Mouse (Mus musculus): ENCODE data around the gene Olfr1360. TPM values are rescaled to one million over a fixed set of nuclear protein-coding genes. Genes with fewer than 3 reads are reported as not detected.
A peak's percentile ranks its signal among the peaks of the same experiment; 100 is the strongest.
"Not testable (repeated sequence)": the region's sequence is repeated elsewhere in the genome, so short reads cannot be mapped to it uniquely, and the experiment has no call there.

Gene Olfr1360
- not detected in 2 replicates for polyA plus RNA-seq (2016; fragmentation: Nextera tagmentation; extraction: Ambion mirVana)

GRCm38 (mm10) chr13:21677305-21677704 is at the start of gene Olfr1360:
Olfr1360 (minus strand) TSS chr13:21677405.
- Histone ChIP-seq H3K27ac (no peak within 1 kb of the TSS), H3K4me3 (no peak within 1 kb of the TSS), H3K36me3 (no peaks in the 10 kb centered on the region), H3K9ac (no peak within 1 kb of the TSS), H3K4me1 (no peaks in the 10 kb centered on the region), H3K9me3 (replicated peaks) (no peaks in the 10 kb centered on the region), H3K27me3 (no peaks in the 10 kb centered on the region), H3K4me2 (replicated peaks) (no peak within 1 kb of the TSS)
- ATAC-seq (ENCODE audit: low FRiP score): no peak
- 85% methylated on average over 2 of the region's 2 CpGs for WGBS

- H3K9me3 ChIP-seq (replicated peaks): no peaks in the 10 kb centered on the region
- peaks cover 20% of the 10 kb centered on the region for H3K4me1 ChIP-seq
- peak overlapping the region; percentile 59 for H3K4me2 ChIP-seq (replicated peaks)
- ATAC-seq (ENCODE audit: low FRiP score): no peak
- no peaks in the 10 kb centered on the region for H3K27me3 ChIP-seq
- 32% methylated on average over 5 of the region's 5 CpGs for WGBS
- 0 out of 2 replicates have a peak overlapping the region, but pooled peaks have one; percentile 34 for H3K4me3 ChIP-seq
- H3K9ac ChIP-seq: no peak overlapping the region
- no peaks in the 10 kb centered on the region for H3K36me3 ChIP-seq
- H3K27ac ChIP-seq: no peak overlapping the region
These were observed 46.0 kb upstream of the Olfr1360 start for GRCm38 (mm10) chr13:21722993-21723836.

GRCm38 (mm10) chr13:21722373-21722925 is 45.2 kb upstream of the Olfr1360 start:
- Histone ChIP-seq H3K27me3 (no peaks in the 10 kb centered on the region), H3K9ac (peak overlapping the region; percentile 61), H3K27ac (peak overlapping the region; percentile 88), H3K4me2 (replicated peaks) (peak overlapping the region; percentile 59), H3K4me1 (peaks cover 19% of the 10 kb centered on the region), H3K9me3 (replicated peaks) (no peaks in the 10 kb centered on the region), H3K36me3 (no peaks in the 10 kb centered on the region), H3K4me3 (peak overlapping the region; percentile 34)
- WGBS: 2% methylated on average over 11 of the region's 11 CpGs
- ATAC-seq (ENCODE audit: low FRiP score): peak; percentile 46

- Histone ChIP-seq H3K4me3 (peak within 1 kb of the TSS; percentile 34), H3K4me2 (replicated peaks) (peak within 1 kb of the TSS; percentile 59), H3K27ac (peak within 1 kb of the TSS; percentile 88), H3K4me1 (peaks cover 21% of the 10 kb centered on the region), H3K9ac (peak within 1 kb of the TSS; percentile 61)
- H3K9me3 ChIP-seq (replicated peaks); H3K36me3 ChIP-seq; H3K27me3 ChIP-seq: not testable (repeated sequence)
- ATAC-seq (ENCODE audit: low FRiP score): peak; percentile 97
- WGBS: under 1% methylated on average over 37 of the region's 37 CpGs
These were observed 44.7 kb upstream of the Olfr1360 start, which contains the start of gene Hist1h2bm for GRCm38 (mm10) chr13:21721757-21722372. Hist1h2bm (plus strand) TSS chr13:21722044.

- Histone ChIP-seq H3K27ac (peak overlapping the region; percentile 88), H3K4me1 (peaks cover 23% of the 10 kb centered on the region), H3K4me3 (peak overlapping the region; percentile 34), H3K9ac (peak overlapping the region; percentile 56; the same call in 1 of the 2 replicates), H3K4me2 (replicated peaks) (peak overlapping the region; percentile 59)
- H3K27me3 ChIP-seq; H3K36me3 ChIP-seq; H3K9me3 ChIP-seq (replicated peaks): not testable (repeated sequence)
- WGBS: 1% methylated on average over 23 of the region's 44 CpGs
- ATAC-seq (ENCODE audit: low FRiP score): peak; percentile 1
These were observed 44.0 kb upstream of the Olfr1360 start for GRCm38 (mm10) chr13:21721107-21721756.

- no peaks in the 10 kb centered on the region for H3K9me3 ChIP-seq (replicated peaks)
- H3K4me3 ChIP-seq: peak overlapping the region; percentile 45
- peak overlapping the region; percentile 68 for H3K4me2 ChIP-seq (replicated peaks)
- no peak for ATAC-seq (ENCODE audit: low FRiP score)
- H3K4me1 ChIP-seq: peaks cover 31% of the 10 kb centered on the region
- peak overlapping the region; percentile 84 for H3K27ac ChIP-seq
- H3K9ac ChIP-seq: peak overlapping the region; percentile 66
- no peaks in the 10 kb centered on the region for H3K36me3 ChIP-seq
- H3K27me3 ChIP-seq: no peaks in the 10 kb centered on the region
- 60% methylated on average over 4 of the region's 4 CpGs for WGBS
These were observed 41.3 kb upstream of the Olfr1360 start for GRCm38 (mm10) chr13:21718381-21719080.

- not testable (repeated sequence) for H3K9me3 ChIP-seq (replicated peaks); H3K36me3 ChIP-seq; H3K27me3 ChIP-seq
- 1% methylated on average over 26 of the region's 56 CpGs for WGBS
- H3K4me1 ChIP-seq: peaks cover 30% of the 10 kb centered on the region
- H3K4me3 ChIP-seq: peak within 1 kb of the TSS; percentile 45
- H3K4me2 ChIP-seq (replicated peaks): peak within 1 kb of the TSS; percentile 77
- peak within 1 kb of the TSS; percentile 66 for H3K9ac ChIP-seq
- peak; percentile 46 for ATAC-seq (ENCODE audit: low FRiP score)
- H3K27ac ChIP-seq: peak within 1 kb of the TSS; percentile 89
These were observed 40.5 kb upstream of the Olfr1360 start, which contains the start of gene Hist1h3h for GRCm38 (mm10) chr13:21717397-21718357. Hist1h3h (plus strand) TSS chr13:21717659.

GRCm38 (mm10) chr13:21716540-21717391 is 39.6 kb upstream of the Olfr1360 start:
- Histone ChIP-seq H3K9ac (peak overlapping the region; percentile 63), H3K4me1 (peaks cover 26% of the 10 kb centered on the region), H3K27ac (peak overlapping the region; percentile 89), H3K4me3 (peak overlapping the region; percentile 41), H3K4me2 (replicated peaks) (peak overlapping the region; percentile 77)
- peak; percentile 32; the same call in 1 of the 2 replicates for ATAC-seq (ENCODE audit: low FRiP score)
- not testable (repeated sequence) for H3K36me3 ChIP-seq; H3K9me3 ChIP-seq (replicated peaks); H3K27me3 ChIP-seq
- 0% methylated on average over 9 of the region's 38 CpGs for WGBS

- Histone ChIP-seq H3K4me2 (replicated peaks) (peak within 1 kb of the TSS; percentile 77), H3K4me1 (peaks cover 24% of the 10 kb centered on the region), H3K4me3 (peak within 1 kb of the TSS; percentile 41), H3K27ac (peak within 1 kb of the TSS; percentile 89), H3K9ac (peak within 1 kb of the TSS; percentile 63)
- not testable (repeated sequence) for H3K36me3 ChIP-seq; H3K27me3 ChIP-seq; H3K9me3 ChIP-seq (replicated peaks)
- ATAC-seq (ENCODE audit: low FRiP score): peak; percentile 95
- WGBS: 1% methylated on average over 28 of the region's 50 CpGs
These were observed 38.8 kb upstream of the Olfr1360 start, which contains the start of the genes Hist1h2bl and Hist1h2ai for GRCm38 (mm10) chr13:21715864-21716539. Hist1h2bl (minus strand) TSS chr13:21716143. Hist1h2ai (plus strand) TSS chr13:21716422.
